Mouse (Mus musculus) urinary bladder, postnatal 14 days (tissue): ENCODE data around the gene Olfr67.
"Not testable (repeated sequence)": the region's sequence is repeated elsewhere in the genome, so short reads cannot be mapped to it uniquely, and the experiment has no call there.

ENCODE experiments used
- DNase-seq: peaks from one replicate; pipeline ENCODE4 v3.0.0; 2021; ENCODE audit warnings: low spot score

Gene Olfr67

GRCm38 (mm10) chr7:103771494-103771893, 20.1 kb downstream of the Olfr67 start, which contains the start of gene Olfr69:
Gene Olfr69 (minus strand): TSS chr7:103771594.
- no peak for DNase-seq

- not testable (repeated sequence) for DNase-seq
These were observed 23.9 kb downstream of the Olfr67 start for GRCm38 (mm10) chr7:103767687-103768086.

- not testable (repeated sequence) for DNase-seq
These were observed 29.4 kb downstream of the Olfr67 start for GRCm38 (mm10) chr7:103762212-103762611.

- no peak for DNase-seq
These were observed 34.4 kb downstream of the Olfr67 start, which contains the start of gene Olfr630 for GRCm38 (mm10) chr7:103757233-103757632. Gene Olfr630 (minus strand): TSS chr7:103757333.

- DNase-seq, result no peak
These were observed 46.8 kb downstream of the Olfr67 start, which contains the start of gene Olfr629 for GRCm38 (mm10) chr7:103744843-103745242. Gene Olfr629 (minus strand): TSS chr7:103744943.
